Mouse (Mus musculus) ovary, postnatal 36 days (tissue): Measurements from ENCODE around the gene Vsnl1.

Source experiments
- DNase-seq: peaks from one replicate; pipeline ENCODE4 v3.0.0; 2022; ENCODE audit warnings: low spot score, mixed read lengths

Vsnl1 gene

GRCm38 (mm10) chr12:11379396-11379795, 57.0 kb downstream of the Vsnl1 start:
- DNase-seq = no peak

GRCm38 (mm10) chr12:11370056-11370455, 66.4 kb downstream of the Vsnl1 start:
- no peak for DNase-seq

GRCm38 (mm10) chr12:11367099-11367765, 69.2 kb downstream of the Vsnl1 start:
- no peak for DNase-seq

GRCm38 (mm10) chr12:11364870-11365269, 71.5 kb downstream of the Vsnl1 start:
- DNase-seq = no peak

- no peak for DNase-seq
Observed at GRCm38 (mm10) chr12:11362435-11362834, 74.0 kb downstream of the Vsnl1 start.

GRCm38 (mm10) chr12:11350895-11351294, 85.5 kb downstream of the Vsnl1 start:
- DNase-seq = peak; percentile 63

- no peak for DNase-seq
Observed at GRCm38 (mm10) chr12:11349870-11350269, 86.5 kb downstream of the Vsnl1 start.

GRCm38 (mm10) chr12:11348423-11348822, 88.0 kb downstream of the Vsnl1 start:
- no peak for DNase-seq

- DNase-seq = no peak
Observed at GRCm38 (mm10) chr12:11345963-11346362, 90.5 kb downstream of the Vsnl1 start.

GRCm38 (mm10) chr12:11342020-11342600, 94.3 kb downstream of the Vsnl1 start:
- DNase-seq = no peak

GRCm38 (mm10) chr12:11338251-11338650, 98.2 kb downstream of the Vsnl1 start:
- no peak for DNase-seq

- peak; percentile 34 for DNase-seq
Observed at GRCm38 (mm10) chr12:11336845-11337244, 99.6 kb downstream of the Vsnl1 start.

- DNase-seq = no peak
Observed at GRCm38 (mm10) chr12:11326483-11326882, 109.9 kb downstream of the Vsnl1 start.

- no peak for DNase-seq
Observed at GRCm38 (mm10) chr12:11324480-11324879, 111.9 kb downstream of the Vsnl1 start.

GRCm38 (mm10) chr12:11317671-11318070, 118.7 kb downstream of the Vsnl1 start:
- no peak for DNase-seq

GRCm38 (mm10) chr12:11313840-11314239, 122.6 kb downstream of the Vsnl1 start:
- DNase-seq = no peak

- DNase-seq = no peak
Observed at GRCm38 (mm10) chr12:11311106-11311505, 125.3 kb downstream of the Vsnl1 start.

- no peak for DNase-seq
Observed at GRCm38 (mm10) chr12:11306753-11307645, 129.4 kb downstream of the Vsnl1 start.

GRCm38 (mm10) chr12:11300858-11301257, 135.6 kb downstream of the Vsnl1 start:
- no peak for DNase-seq

- DNase-seq = no peak
Observed at GRCm38 (mm10) chr12:11286382-11286781, 150.0 kb downstream of the Vsnl1 start.

- DNase-seq = no peak
Observed at GRCm38 (mm10) chr12:11281584-11281983, 154.8 kb downstream of the Vsnl1 start.

- no peak for DNase-seq
Observed at GRCm38 (mm10) chr12:11279886-11280285, 156.5 kb downstream of the Vsnl1 start.

- DNase-seq = no peak
Observed at GRCm38 (mm10) chr12:11277207-11277606, 159.2 kb downstream of the Vsnl1 start.
